Mouse (Mus musculus) heart, embryonic 14.5 days (tissue): Measurements from ENCODE around the gene Myh3. TPM values are rescaled to one million over a fixed set of nuclear protein-coding genes. Genes with fewer than 3 reads are reported as not detected.

Experiments used
- ATAC-seq: fragments of 200-750 bp; cut with Nextera tagmentation; 2 replicates; pipeline ENCODE4 v1.8.0; 2017; ENCODE audit warnings: low read depth, moderate TSS enrichment; ENCODE audit not compliant: insufficient number of reproducible peaks, insufficient read depth, low FRiP score
- H3K27ac ChIP-seq, 2 experiments: fragments of 200-500 bp in 1 of 2; fragments of 300-500 bp in 1 of 2; sonication (generic) in 1 of 2; replicated peaks in 1 of 2; 2 replicates each; pipeline ENCODE4 v1.5.1; 2012 to 2014; ENCODE audit warnings: low read depth in 2 of 2, low read length in 2 of 2, control low read depth in 1 of 2, mild to moderate bottlenecking in 1 of 2, mixed read lengths in 1 of 2; ENCODE audit not compliant: control insufficient read depth in 1 of 2, insufficient read depth in 1 of 2
- H3K27me3 ChIP-seq: fragments of 300-500 bp; sonication (generic); 2 replicates; pipeline ENCODE4 v1.6.1; 2014; ENCODE audit warnings: mild to moderate bottlenecking, low read length, control low read depth; ENCODE audit not compliant: control insufficient read depth, insufficient read depth
- H3K36me3 ChIP-seq: fragments of 300-500 bp; sonication (generic); 2 replicates; pipeline ENCODE4 v1.6.1; 2014; ENCODE audit warnings: mild to moderate bottlenecking, control low read depth, low read length, mixed read lengths; ENCODE audit not compliant: control insufficient read depth, insufficient read depth
- H3K4me1 ChIP-seq, 2 experiments: fragments of 200-500 bp in 1 of 2; fragments of 300-500 bp in 1 of 2; sonication (generic) in 1 of 2; 2 replicates each; pipeline ENCODE4 v1.6.1; 2012 to 2014; ENCODE audit warnings: low read length in 2 of 2, control low read depth in 1 of 2, mixed read lengths in 1 of 2; ENCODE audit not compliant: control insufficient read depth in 2 of 2, insufficient read depth in 2 of 2
- H3K4me2 ChIP-seq: fragments of 300-500 bp; sonication (generic); 2 replicates; pipeline ENCODE4 v1.6.1; 2014; ENCODE audit warnings: mild to moderate bottlenecking, low read length
- H3K4me3 ChIP-seq, 2 experiments: fragments of 200-500 bp in 1 of 2; fragments of 300-500 bp in 1 of 2; sonication (generic) in 1 of 2; 2 replicates each; pipeline ENCODE4 v1.5.1; 2012 to 2014; ENCODE audit warnings: low read length in 2 of 2, mild to moderate bottlenecking in 2 of 2, control low read depth in 1 of 2, low read depth in 1 of 2, moderate library complexity in 1 of 2; ENCODE audit not compliant: control insufficient read depth in 1 of 2, insufficient read depth in 1 of 2
- H3K9ac ChIP-seq: fragments of 300-500 bp; sonication (generic); 2 replicates; pipeline ENCODE4 v1.6.1; 2014; ENCODE audit warnings: mild to moderate bottlenecking, low read length
- H3K9me3 ChIP-seq: fragments of 300-500 bp; sonication (generic); 2 replicates; pipeline ENCODE4 v1.6.1; 2016; ENCODE audit warnings: low read length, control low read depth; ENCODE audit not compliant: control insufficient read depth
- WGBS: fragments of 180-500 bp; shearing (Covaris S2); extraction: QIAGEN DNeasy Blood & Tissue Kit; methylation state at CpG from one replicate; pipeline ENCODE4 v1.1.7; 2014; 5-methylcytosine and 5-hydroxymethylcytosine counted together
- microRNA-seq: library from miRNA; unstranded; fragments of <30 nt; microRNA quantifications from one replicate; pipeline ENCODE4, GENCODE M21; 2016
- polyA plus RNA-seq: library from polyadenylated mRNA; unstranded; fragments of >200 nt; fragmentation: Nextera tagmentation; extraction: Ambion mirVana; gene quantifications from 2 replicates; pipeline ENCODE4 v1.2.1, GENCODE M21; 2014

Gene Myh3
- polyA plus RNA-seq, 1 experiment from 2014 or later: 0.57 TPM

DNA sequence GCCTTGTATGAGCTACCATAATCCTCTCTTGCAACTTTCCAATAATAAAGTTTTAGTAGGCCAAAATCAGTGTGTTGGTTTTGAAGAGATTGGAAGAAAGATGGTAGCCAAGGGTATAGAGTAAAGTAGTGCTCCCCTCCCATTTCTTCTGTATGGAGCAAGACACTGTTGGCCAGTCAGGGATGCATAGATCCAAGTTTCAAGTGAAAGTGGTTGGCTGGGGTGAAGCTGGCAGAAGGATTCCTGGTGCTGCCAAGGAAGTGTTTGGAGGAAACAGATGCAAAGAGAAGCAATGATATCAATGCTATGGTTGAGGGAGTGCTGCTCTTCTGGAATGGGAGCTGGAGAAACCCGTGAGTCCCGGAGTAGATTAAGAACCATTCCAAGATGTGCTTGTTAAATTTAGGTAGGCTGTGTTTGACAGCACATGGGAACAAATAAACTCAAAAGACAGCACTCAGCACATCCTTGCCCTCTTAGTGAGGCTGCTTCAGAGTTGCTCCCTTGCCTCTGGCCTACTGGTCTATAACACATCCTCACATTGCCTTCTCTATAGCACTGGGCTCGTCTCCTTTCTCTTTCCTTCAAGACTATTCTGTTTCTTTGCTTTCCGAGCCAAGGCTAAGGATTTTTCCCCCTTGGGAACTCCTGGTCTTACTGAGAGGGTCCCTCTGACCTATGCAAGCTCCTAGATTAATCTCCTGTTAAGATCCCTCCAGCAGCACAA lies 70.3 kb downstream of the Myh3 start:
- no peak overlapping the region for H3K27ac ChIP-seq
- no peaks in the 10 kb centered on the region for H3K9me3 ChIP-seq
- no peak overlapping the region for H3K9ac ChIP-seq
- H3K27me3 ChIP-seq: no peaks in the 10 kb centered on the region
- no peaks in the 10 kb centered on the region for H3K4me1 ChIP-seq
- ATAC-seq: no peak
- no peak overlapping the region for H3K4me3 ChIP-seq
- no peaks in the 10 kb centered on the region for H3K36me3 ChIP-seq
- 81% methylated on average over 4 of the region's 4 CpGs for WGBS
- no peak overlapping the region for H3K4me2 ChIP-seq

DNA sequence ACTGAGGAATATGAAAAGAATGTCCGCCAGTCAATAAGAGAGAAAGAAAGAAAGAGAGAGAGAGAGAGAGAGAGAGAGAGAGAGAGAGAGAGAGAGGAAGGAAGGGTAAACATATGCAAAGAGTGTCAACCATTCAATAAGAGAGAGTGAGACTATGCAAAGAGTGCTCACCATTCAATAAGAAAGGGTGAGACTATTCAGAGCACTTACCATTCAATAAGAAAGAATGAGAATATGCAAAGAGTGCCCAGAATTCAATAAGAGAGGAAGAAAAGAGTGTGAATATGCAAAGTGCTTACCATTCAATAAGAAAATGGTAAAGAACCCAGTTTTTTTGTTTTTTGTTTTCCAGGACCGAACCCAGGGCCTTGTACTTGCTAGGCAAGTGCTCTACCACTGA lies 72.1 kb downstream of the Myh3 start:
- Histone ChIP-seq H3K4me3 (no peak overlapping the region), H3K9ac (no peak overlapping the region), H3K4me2 (no peak overlapping the region), H3K27me3 (no peaks in the 10 kb centered on the region), H3K27ac (no peak overlapping the region), H3K36me3 (no peaks in the 10 kb centered on the region), H3K9me3 (no peaks in the 10 kb centered on the region), H3K4me1 (no peaks in the 10 kb centered on the region)
- WGBS: 72% methylated on average over 2 of the region's 2 CpGs
- no peak for ATAC-seq

DNA sequence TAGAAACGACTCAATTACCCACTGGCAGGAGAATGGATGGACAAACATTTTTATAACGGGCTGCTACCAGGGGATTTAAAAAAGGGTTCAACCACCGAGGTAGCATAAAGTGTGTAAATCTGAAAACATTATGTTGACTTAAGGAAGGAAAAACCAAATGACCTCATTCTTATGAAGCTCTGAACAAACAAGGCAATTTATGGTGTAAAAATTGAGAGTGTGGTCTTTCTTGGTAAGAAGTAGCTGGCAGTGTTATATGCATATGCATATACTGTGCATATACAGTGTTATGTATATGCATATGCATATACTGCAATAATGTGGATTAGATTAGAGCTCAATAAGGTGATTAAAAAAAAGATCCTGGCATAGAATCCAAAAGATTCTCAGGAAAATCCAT lies 73.1 kb downstream of the Myh3 start:
- Histone ChIP-seq H3K9me3 (no peaks in the 10 kb centered on the region), H3K4me3 (no peak overlapping the region), H3K36me3 (no peaks in the 10 kb centered on the region), H3K9ac (no peak overlapping the region), H3K4me2 (no peak overlapping the region), H3K4me1 (no peaks in the 10 kb centered on the region), H3K27ac (no peak overlapping the region), H3K27me3 (no peaks in the 10 kb centered on the region)
- WGBS: 84% methylated on average over 3 of the region's 3 CpGs
- no peak for ATAC-seq

Small RNA genes within 50 kb of the gene (microRNA-seq; reads per million reads assigned to microRNA genes)
- not detected for gene Mir6923

Other genes starting within 250 kb of the Myh3 start
- gene Pirt, start 166.3 kb upstream of the Myh3 start, polyA plus RNA-seq: 8.6 and 8.9 TPM in 2 replicates
- 0.22 TPM in 1 of 2 replicates, not detected in the other for gene Tmem238l, start 121.7 kb upstream of the Myh3 start, polyA plus RNA-seq
- 1.7 and 2.5 TPM in 2 replicates for gene Tmem220, start 53.1 kb upstream of the Myh3 start, polyA plus RNA-seq
- gene Adprm, start 25.7 kb upstream of the Myh3 start, polyA plus RNA-seq: 17.8 and 20.4 TPM in 2 replicates
- 20.4 and 23.1 TPM in 2 replicates for gene Sco1, start 25.6 kb upstream of the Myh3 start, polyA plus RNA-seq
- not detected in 2 replicates for gene Myh2, start 92.7 kb downstream of the Myh3 start, polyA plus RNA-seq
- gene Myh1, start 121.8 kb downstream of the Myh3 start, polyA plus RNA-seq: 0.28 and 0.30 TPM in 2 replicates
- not detected in 2 replicates for gene Myh4, start 159.7 kb downstream of the Myh3 start, polyA plus RNA-seq
- 1.0 and 1.1 TPM in 2 replicates for gene Myh8, start 198.8 kb downstream of the Myh3 start, polyA plus RNA-seq
- gene Myh13, start 243.4 kb downstream of the Myh3 start, polyA plus RNA-seq: not detected in 2 replicates